Mouse (Mus musculus): ENCODE data around the gene Clip2. TPM values are rescaled to one million over a fixed set of nuclear protein-coding genes. Genes with fewer than 3 reads are reported as not detected.

Clip2 gene
- total and polyA plus RNA-seq, 3 experiments = 3.5 to 7.4 TPM; not detected in 1

DNA sequence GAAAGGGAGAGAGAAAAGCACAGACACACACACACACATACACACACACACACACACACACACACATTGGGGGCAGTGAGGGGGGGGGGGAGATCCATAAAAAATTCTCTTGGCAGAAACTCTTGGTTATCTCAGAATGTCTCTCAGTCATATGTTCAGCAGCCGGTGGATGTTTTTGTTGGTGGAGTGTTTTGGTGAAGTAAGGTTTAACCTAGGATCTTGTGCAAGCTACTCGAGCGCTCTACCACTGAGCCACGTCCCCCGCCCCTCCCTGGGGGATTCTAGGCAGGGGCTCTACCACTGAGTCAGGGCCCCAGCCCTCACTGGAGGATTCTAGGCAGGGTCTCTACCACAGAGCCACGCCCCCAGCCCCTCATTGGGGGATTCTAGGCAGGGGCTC is 16.2 kb downstream of the Clip2 start:
- H3K9me3 ChIP-seq (replicated peaks; ENCODE audit: insufficient read depth, low read length) = no peaks in the 10 kb centered on the region
- H3K9ac ChIP-seq (ENCODE audit: control insufficient read depth, low read depth, low read length, poor library complexity, severe bottlenecking) = no peak overlapping the region
- no peak for DNase-seq (ENCODE audit: low read depth, low spot score)
- no peak overlapping the region for H3K4me3 ChIP-seq (ENCODE audit: control insufficient read depth in 1 of 2, insufficient read depth in 1 of 2, low read depth in 2 of 2, low read length in 2 of 2)
- H3K4me1 ChIP-seq (ENCODE audit: control insufficient read depth in 1 of 2, insufficient read depth in 2 of 2, low read length in 2 of 2) = no peaks in the 10 kb centered on the region
- no peaks in the 10 kb centered on the region for H3K36me3 ChIP-seq (ENCODE audit: control insufficient read depth in 1 of 2, insufficient read depth in 2 of 2, low read length in 2 of 2)
- no peaks in the 10 kb centered on the region for H3K27me3 ChIP-seq (ENCODE audit: control insufficient read depth in 1 of 2, insufficient read depth in 2 of 2, low read length in 2 of 2)
- TF ChIP-seq NELFE (IDR thresholded peaks at IDR 0.05; ENCODE audit: low read depth, low read length) (no peak), CHD2 (IDR thresholded peaks at IDR 0.05; ENCODE audit: low read length) (no peak), KAT2A (conservative IDR thresholded peaks at IDR 0.05; ENCODE audit: low read depth, low read length) (no peak), ZNF384 (IDR thresholded peaks at IDR 0.05; ENCODE audit: low read depth, low read length) (no peak), TBP (IDR thresholded peaks at IDR 0.05; ENCODE audit: low read depth, low read length) (no peak), MAZ (IDR thresholded peaks at IDR 0.05; ENCODE audit: low read depth, low read length) (no peak)
- no peak overlapping the region for H3K27ac ChIP-seq (ENCODE audit: control insufficient read depth, low read depth, low read length)
- H3K79me2 ChIP-seq (ENCODE audit: control insufficient read depth, insufficient read depth, low read length, poor library complexity) = no peaks in the 10 kb centered on the region

DNA sequence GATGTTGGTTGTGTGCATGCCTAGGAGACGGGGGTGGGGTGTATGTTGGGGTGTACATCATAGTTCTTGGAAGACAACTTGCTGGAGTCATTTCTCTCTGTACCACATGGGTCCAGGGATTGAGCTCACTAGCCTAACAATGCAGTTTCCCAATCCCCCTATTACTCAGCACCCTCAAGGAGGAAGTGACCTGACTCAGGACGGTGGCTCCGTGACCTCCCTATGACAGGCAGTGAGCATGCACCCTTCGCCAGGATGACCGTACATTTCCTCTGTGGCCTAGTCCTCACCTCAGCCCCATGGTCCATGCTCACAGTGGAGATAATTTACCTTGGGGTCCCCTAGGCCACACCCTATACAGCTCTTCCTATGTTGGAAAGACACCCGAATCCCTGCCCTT is 19.8 kb downstream of the Clip2 start:
- Histone ChIP-seq H3K4me1 (ENCODE audit: control insufficient read depth in 1 of 2, insufficient read depth in 2 of 2, low read length in 2 of 2) (no peaks in the 10 kb centered on the region), H3K4me3 (ENCODE audit: control insufficient read depth in 1 of 2, insufficient read depth in 1 of 2, low read depth in 2 of 2, low read length in 2 of 2) (no peak overlapping the region), H3K27ac (ENCODE audit: control insufficient read depth, low read depth, low read length) (no peak overlapping the region)

DNA sequence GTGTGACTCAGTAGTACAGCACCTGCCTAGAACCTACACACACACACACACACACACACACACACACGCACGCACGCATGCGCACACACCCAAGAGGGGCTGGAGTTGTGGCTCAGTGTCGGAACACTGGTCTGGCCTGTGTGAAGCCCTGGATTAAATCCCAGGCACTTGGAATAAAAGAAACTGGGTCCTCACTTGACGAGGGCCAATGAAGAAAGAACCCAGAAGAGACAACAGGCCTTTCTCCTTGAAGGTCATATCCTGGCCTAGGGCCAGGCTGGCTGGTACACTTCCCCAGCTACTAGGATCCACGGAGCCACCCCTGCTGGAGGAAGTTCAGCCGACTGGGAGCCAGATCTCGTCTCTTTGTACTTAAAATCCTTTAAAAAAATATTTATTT is 20.6 kb downstream of the Clip2 start:
- H3K79me2 ChIP-seq (ENCODE audit: control insufficient read depth, insufficient read depth, low read length, poor library complexity) = no peaks in the 10 kb centered on the region
- H3K9ac ChIP-seq (ENCODE audit: control insufficient read depth, low read depth, low read length, poor library complexity, severe bottlenecking) = no peak overlapping the region
- H3K36me3 ChIP-seq (ENCODE audit: control insufficient read depth in 1 of 2, insufficient read depth in 2 of 2, low read length in 2 of 2) = no peaks in the 10 kb centered on the region
- no peaks in the 10 kb centered on the region for H3K27me3 ChIP-seq (ENCODE audit: control insufficient read depth in 1 of 2, insufficient read depth in 2 of 2, low read length in 2 of 2)
- H3K9me3 ChIP-seq (replicated peaks; ENCODE audit: insufficient read depth, low read length) = no peaks in the 10 kb centered on the region
- H3K4me1 ChIP-seq (ENCODE audit: control insufficient read depth in 1 of 2, insufficient read depth in 2 of 2, low read length in 2 of 2) = no peaks in the 10 kb centered on the region
- DNase-seq (ENCODE audit: low read depth, low spot score) = no peak
- H3K27ac ChIP-seq (ENCODE audit: control insufficient read depth, low read depth, low read length) = no peak overlapping the region
- H3K4me3 ChIP-seq (ENCODE audit: control insufficient read depth in 1 of 2, insufficient read depth in 1 of 2, low read depth in 2 of 2, low read length in 2 of 2) = no peak overlapping the region
- TF ChIP-seq TBP (IDR thresholded peaks at IDR 0.05; ENCODE audit: low read depth, low read length) = no peak
- no peak for TF ChIP-seq ZKSCAN1 (IDR thresholded peaks at IDR 0.05; ENCODE audit: low read depth, low read length)
- no peak for TF ChIP-seq KAT2A (conservative IDR thresholded peaks at IDR 0.05; ENCODE audit: low read depth, low read length)
- TF ChIP-seq MAFK (IDR thresholded peaks at IDR 0.05; ENCODE audit: borderline replicate concordance, low read depth, low read length) = no peak
- TF ChIP-seq HCFC1 (IDR thresholded peaks at IDR 0.05; ENCODE audit: low read depth, low read length) = no peak
- TF ChIP-seq ETS1 (IDR thresholded peaks at IDR 0.05; ENCODE audit: low read depth, low read length) = no peak
- no peak for TF ChIP-seq MXI1 (IDR thresholded peaks at IDR 0.05; ENCODE audit: low read depth, low read length)
- no peak for TF ChIP-seq ZC3H11A (IDR thresholded peaks at IDR 0.05; ENCODE audit: low read depth, low read length)
- TF ChIP-seq EP300 (IDR thresholded peaks at IDR 0.05; ENCODE audit: low read depth in 1 of 2, low read length in 2 of 2) = no peak
- no peak for TF ChIP-seq MYB (IDR thresholded peaks at IDR 0.05; ENCODE audit: low read depth, low read length)
- TF ChIP-seq TAL1 (IDR thresholded peaks at IDR 0.05; ENCODE audit: low read length) = no peak

More for the DNA sequence above, 19.8 kb downstream of the Clip2 start:
- Histone ChIP-seq H3K9me3 (replicated peaks; ENCODE audit: insufficient read depth, low read length) (no peaks in the 10 kb centered on the region), H3K9ac (ENCODE audit: control insufficient read depth, low read depth, low read length, poor library complexity, severe bottlenecking) (no peak overlapping the region), H3K79me2 (ENCODE audit: control insufficient read depth, insufficient read depth, low read length, poor library complexity) (no peaks in the 10 kb centered on the region), H3K36me3 (ENCODE audit: control insufficient read depth in 1 of 2, insufficient read depth in 2 of 2, low read length in 2 of 2) (no peaks in the 10 kb centered on the region), H3K27me3 (ENCODE audit: control insufficient read depth in 1 of 2, insufficient read depth in 2 of 2, low read length in 2 of 2) (no peaks in the 10 kb centered on the region)
- TF ChIP-seq UBTF (IDR thresholded peaks at IDR 0.05; ENCODE audit: borderline replicate concordance, insufficient read depth, low read depth, low read length) = no peak
- TF ChIP-seq NRF1 (IDR thresholded peaks at IDR 0.05; ENCODE audit: insufficient read depth, low read depth, low read length, poor library complexity, severe bottlenecking) = no peak
- no peak for TF ChIP-seq MYC (IDR thresholded peaks at IDR 0.05; ENCODE audit: low read depth, low read length)
- no peak for DNase-seq (ENCODE audit: low read depth, low spot score)

Measured in MEL (cell line).